Mouse (Mus musculus) kidney, embryonic 16.5 days (tissue): Measurements from ENCODE around the gene Atp2a3. TPM values are rescaled to one million over a fixed set of nuclear protein-coding genes. Genes with fewer than 3 reads are reported as not detected.

Experiments
- ATAC-seq: fragments of 200-750 bp; cut with Nextera tagmentation; 2 replicates; pipeline ENCODE4 v1.8.0; 2017; ENCODE audit warnings: moderate TSS enrichment; ENCODE audit not compliant: low FRiP score, low TSS enrichment
- H3K27ac ChIP-seq: fragments of 300-500 bp; sonication (generic); 2 replicates; pipeline ENCODE4 v1.5.1; 2014; ENCODE audit warnings: low read length
- H3K27me3 ChIP-seq: fragments of 300-500 bp; sonication (generic); 2 replicates; pipeline ENCODE4 v1.6.1; 2014; ENCODE audit warnings: low read length, control low read depth, mixed read lengths; ENCODE audit not compliant: insufficient read depth
- H3K36me3 ChIP-seq: fragments of 300-500 bp; sonication (generic); 2 replicates; pipeline ENCODE4 v1.6.1; 2014; ENCODE audit warnings: low read length, control low read depth, mixed read lengths; ENCODE audit not compliant: insufficient read depth
- H3K4me1 ChIP-seq: fragments of 300-500 bp; sonication (generic); 2 replicates; pipeline ENCODE4 v1.6.1; 2014; ENCODE audit warnings: low read length, control low read depth, mixed read lengths; ENCODE audit not compliant: insufficient read depth
- H3K4me2 ChIP-seq: fragments of 300-500 bp; sonication (generic); replicated peaks from 2 replicates; pipeline ENCODE4 v1.6.1; 2014; ENCODE audit warnings: low read depth, low read length
- H3K4me3 ChIP-seq: fragments of 300-500 bp; sonication (generic); 2 replicates; pipeline ENCODE4 v1.5.1; 2014; ENCODE audit warnings: mild to moderate bottlenecking, low read length
- H3K9ac ChIP-seq: fragments of 300-500 bp; sonication (generic); replicated peaks from 2 replicates; pipeline ENCODE4 v1.6.1; 2014; ENCODE audit warnings: low read length
- H3K9me3 ChIP-seq: fragments of 300-500 bp; sonication (generic); 2 replicates; pipeline ENCODE4 v1.6.1; 2016; ENCODE audit warnings: low read length, control low read depth
- WGBS: fragments of 180-500 bp; shearing (Covaris S2); extraction: QIAGEN DNeasy Blood & Tissue Kit; methylation state at CpG from one replicate; pipeline ENCODE4 v1.1.7; 2014; 5-methylcytosine and 5-hydroxymethylcytosine counted together
- polyA plus RNA-seq: library from polyadenylated mRNA; unstranded; fragments of >200 nt; fragmentation: Nextera tagmentation; extraction: Ambion mirVana; gene quantifications from 2 replicates; pipeline ENCODE4 v1.2.1, GENCODE M21; 2015

Atp2a3 gene
- polyA plus RNA-seq, 1 experiment from 2014 or later = 5.9 TPM

- peak; percentile 41; the same call in 1 of the 2 replicates for ATAC-seq
- H3K4me2 ChIP-seq = no peak overlapping the region
- no peaks in the 10 kb centered on the region for H3K9me3 ChIP-seq
Observed at GRCm38 (mm10) chr11:72944996-72945793, 15.8 kb upstream of the Atp2a3 start.

GRCm38 (mm10) chr11:72945875-72946559 is 15.0 kb upstream of the Atp2a3 start:
- ATAC-seq = no peak
- Histone ChIP-seq H3K4me3 (no peak overlapping the region), H3K9me3 (no peaks in the 10 kb centered on the region), H3K4me1 (peaks cover 23% of the 10 kb centered on the region), H3K27me3 (no peaks in the 10 kb centered on the region), H3K36me3 (no peaks in the 10 kb centered on the region), H3K9ac (no peak overlapping the region), H3K4me2 (no peak overlapping the region), H3K27ac (peak overlapping the region; percentile 57; the same call in 1 of the 2 replicates)
- 40% methylated on average over 6 of the region's 6 CpGs for WGBS

More at GRCm38 (mm10) chr11:72944996-72945793, 15.8 kb upstream of the Atp2a3 start:
- H3K27ac ChIP-seq = peak overlapping the region; percentile 54; the same call in 1 of the 2 replicates
- 42% methylated on average over 7 of the region's 7 CpGs for WGBS
- H3K9ac ChIP-seq = 0 out of 2 replicates have a peak overlapping the region, but pooled peaks have one; percentile 1
- H3K27me3 ChIP-seq = no peaks in the 10 kb centered on the region
- H3K4me3 ChIP-seq = no peak overlapping the region
- peaks cover 21% of the 10 kb centered on the region for H3K4me1 ChIP-seq
- H3K36me3 ChIP-seq = no peaks in the 10 kb centered on the region

GRCm38 (mm10) chr11:72946560-72947119 is 14.3 kb upstream of the Atp2a3 start:
- Histone ChIP-seq H3K36me3 (no peaks in the 10 kb centered on the region), H3K9me3 (no peaks in the 10 kb centered on the region), H3K4me2 (no peak overlapping the region), H3K27me3 (no peaks in the 10 kb centered on the region), H3K4me3 (no peak overlapping the region), H3K9ac (no peak overlapping the region), H3K27ac (peak overlapping the region; percentile 57; the same call in 1 of the 2 replicates), H3K4me1 (peaks cover 29% of the 10 kb centered on the region)
- no peak for ATAC-seq
- WGBS = 48% methylated on average over 6 of the region's 6 CpGs

GRCm38 (mm10) chr11:72947840-72948239 is 13.1 kb upstream of the Atp2a3 start:
- H3K36me3 ChIP-seq = no peaks in the 10 kb centered on the region
- no peaks in the 10 kb centered on the region for H3K27me3 ChIP-seq
- H3K4me1 ChIP-seq = peaks cover 41% of the 10 kb centered on the region
- H3K9ac ChIP-seq = no peak overlapping the region
- H3K9me3 ChIP-seq = no peaks in the 10 kb centered on the region
- no peak overlapping the region for H3K4me2 ChIP-seq
- no peak overlapping the region for H3K27ac ChIP-seq
- WGBS = 79% methylated on average over 11 of the region's 11 CpGs
- H3K4me3 ChIP-seq = no peak overlapping the region
- no peak for ATAC-seq

GRCm38 (mm10) chr11:72948254-72948653 is 12.7 kb upstream of the Atp2a3 start:
- Histone ChIP-seq H3K9me3 (no peaks in the 10 kb centered on the region), H3K27ac (no peak overlapping the region), H3K4me2 (no peak overlapping the region), H3K4me3 (no peak overlapping the region), H3K36me3 (no peaks in the 10 kb centered on the region), H3K9ac (no peak overlapping the region), H3K4me1 (peaks cover 45% of the 10 kb centered on the region), H3K27me3 (no peaks in the 10 kb centered on the region)
- 77% methylated on average over 7 of the region's 7 CpGs for WGBS
- ATAC-seq = no peak

GRCm38 (mm10) chr11:72951137-72952000 is 9.6 kb upstream of the Atp2a3 start:
- WGBS = 34% methylated on average over 22 of the region's 22 CpGs
- H3K4me1 ChIP-seq = peaks cover 40% of the 10 kb centered on the region
- H3K4me2 ChIP-seq = no peak overlapping the region
- H3K27ac ChIP-seq = peak overlapping the region; percentile 75
- H3K9me3 ChIP-seq = no peaks in the 10 kb centered on the region
- peak; percentile 32; the same call in 1 of the 2 replicates for ATAC-seq
- no peaks in the 10 kb centered on the region for H3K36me3 ChIP-seq
- no peaks in the 10 kb centered on the region for H3K27me3 ChIP-seq
- H3K4me3 ChIP-seq = no peak overlapping the region
- no peak overlapping the region for H3K9ac ChIP-seq

- 0 out of 2 replicates have a peak, but pooled peaks have one; percentile 6 for ATAC-seq
- H3K4me3 ChIP-seq = no peak overlapping the region
- H3K4me1 ChIP-seq = peaks cover 36% of the 10 kb centered on the region
- H3K9me3 ChIP-seq = no peaks in the 10 kb centered on the region
- no peak overlapping the region for H3K4me2 ChIP-seq
- WGBS = 44% methylated on average over 3 of the region's 3 CpGs
- no peaks in the 10 kb centered on the region for H3K27me3 ChIP-seq
- H3K9ac ChIP-seq = no peak overlapping the region
- H3K36me3 ChIP-seq = no peaks in the 10 kb centered on the region
- H3K27ac ChIP-seq = peak overlapping the region; percentile 75
Observed at GRCm38 (mm10) chr11:72952226-72952625, 8.7 kb upstream of the Atp2a3 start.

GRCm38 (mm10) chr11:72952697-72953096 is 8.3 kb upstream of the Atp2a3 start:
- Histone ChIP-seq H3K4me2 (no peak overlapping the region), H3K27ac (peak overlapping the region; percentile 75), H3K4me3 (no peak overlapping the region), H3K27me3 (no peaks in the 10 kb centered on the region), H3K9me3 (no peaks in the 10 kb centered on the region), H3K4me1 (peaks cover 36% of the 10 kb centered on the region), H3K36me3 (no peaks in the 10 kb centered on the region), H3K9ac (no peak overlapping the region)
- WGBS = 72% methylated on average over 6 of the region's 6 CpGs
- no peak for ATAC-seq

GRCm38 (mm10) chr11:72953116-72953439 is 7.9 kb upstream of the Atp2a3 start:
- H3K9ac ChIP-seq = no peak overlapping the region
- 60% methylated on average over 1 of the region's 1 CpGs for WGBS
- no peak overlapping the region for H3K4me3 ChIP-seq
- peaks cover 36% of the 10 kb centered on the region for H3K4me1 ChIP-seq
- H3K9me3 ChIP-seq = no peaks in the 10 kb centered on the region
- H3K4me2 ChIP-seq = no peak overlapping the region
- no peaks in the 10 kb centered on the region for H3K27me3 ChIP-seq
- H3K27ac ChIP-seq = peak overlapping the region; percentile 75; the same call in 1 of the 2 replicates
- ATAC-seq = no peak
- no peaks in the 10 kb centered on the region for H3K36me3 ChIP-seq
